Mouse (Mus musculus) gastrocnemius, postnatal 36 days (tissue): ENCODE data around the gene Oscar. TPM values are rescaled to one million over a fixed set of nuclear protein-coding genes. Genes with fewer than 3 reads are reported as not detected.
"Not testable (repeated sequence)": the region's sequence is repeated elsewhere in the genome, so short reads cannot be mapped to it uniquely, and the experiment has no call there.

Experiments used
- DNase-seq, 2 experiments: peaks; one replicate each; pipeline ENCODE4 v3.0.0; 2022
- intact Hi-C: fragments of 180-260 bp; cut with DNase I; formaldehyde crosslinking; loops from one replicate; pipeline ENCODE4 v1.15.1; 2025
- total RNA-seq, 2 experiments: library from RNA; stranded (reverse); gene quantifications; 2 replicates each; pipeline ENCODE4 v1.2.3; 2021

Gene Oscar
- total RNA-seq, 2 experiments from 2014 or later: not detected

DNA sequence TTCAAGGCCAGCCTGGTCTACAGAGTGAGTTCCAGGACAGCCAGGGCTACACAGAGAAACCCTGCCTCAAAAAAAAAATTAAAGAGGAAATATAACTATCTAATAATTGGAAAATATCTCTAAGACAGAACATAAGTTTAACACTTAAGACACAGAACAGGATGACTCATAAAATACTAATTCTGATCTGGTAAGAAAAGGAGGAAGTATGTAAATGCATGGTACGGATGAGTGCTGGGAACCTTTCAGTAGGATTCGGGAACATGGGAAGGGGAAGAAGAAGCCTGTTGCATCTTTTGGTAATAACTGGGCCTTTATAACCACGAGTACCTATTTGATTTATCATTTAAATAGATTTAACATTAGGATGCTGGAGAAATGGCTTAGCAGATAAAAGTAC is 1.9 kb downstream of the Oscar start:
- intact Hi-C loops: no loop called here
- no peak for DNase-seq

DNA sequence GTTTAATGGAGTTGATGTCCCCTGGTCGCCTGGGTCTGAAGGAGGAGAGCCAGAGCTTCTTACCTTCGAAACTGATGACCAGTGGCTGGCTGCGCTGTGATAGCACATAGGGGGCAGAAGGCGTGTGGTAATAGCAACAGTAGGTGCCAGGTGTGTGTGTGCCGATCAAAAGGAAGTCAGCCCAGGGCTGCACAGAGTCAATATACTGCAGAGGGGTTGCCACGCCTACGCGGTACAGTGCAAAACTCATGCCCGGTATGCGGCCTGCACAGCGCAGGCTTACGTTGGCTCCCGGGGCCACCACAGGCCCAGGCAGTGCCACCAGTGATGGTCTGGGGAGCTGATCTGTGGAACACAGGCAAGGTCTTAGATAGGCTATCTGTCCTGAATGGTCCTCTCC is 5.0 kb downstream of the Oscar start:
- intact Hi-C loops: no loop called here
- no peak for DNase-seq

DNA sequence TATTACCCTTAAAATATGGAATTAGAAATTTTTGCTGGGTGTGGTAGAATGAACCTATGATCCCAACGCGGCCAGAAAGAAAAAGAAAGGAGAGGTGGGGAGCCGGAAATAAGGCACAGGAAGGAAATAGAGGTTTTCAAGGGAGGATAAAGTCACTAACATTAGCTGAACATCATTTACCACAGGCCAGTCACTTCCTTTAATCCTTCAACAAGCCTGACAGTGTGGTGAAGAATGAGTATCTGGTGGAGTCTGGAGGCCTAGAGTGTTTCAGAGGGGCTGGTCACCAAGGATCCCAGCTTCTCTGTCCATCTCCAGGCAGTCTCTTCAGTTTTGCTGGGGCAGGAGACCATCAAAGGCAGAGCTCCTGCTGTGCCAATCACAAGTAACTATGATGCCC is 5.5 kb downstream of the Oscar start:
- DNase-seq: no peak
- intact Hi-C loops: no loop called here

DNA sequence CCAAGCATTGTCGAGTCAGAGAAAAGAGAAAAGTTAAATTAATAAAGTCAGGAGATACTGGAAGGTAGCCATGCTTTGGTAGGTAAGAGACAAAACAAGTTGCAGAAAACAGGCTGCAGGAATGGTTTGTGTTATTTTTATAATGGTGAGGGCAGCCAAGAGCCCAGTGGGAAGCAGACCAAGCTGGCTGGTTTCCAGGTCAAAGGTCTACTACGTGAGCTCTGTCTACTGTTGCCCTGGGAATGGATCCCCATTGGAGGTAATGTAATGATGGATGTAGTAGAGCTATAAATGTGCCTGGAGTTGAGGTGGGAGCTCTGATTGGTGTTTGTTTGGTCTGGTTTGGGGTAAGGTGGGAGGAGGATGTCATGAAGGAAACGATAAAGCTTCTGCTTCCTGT is 6.9 kb downstream of the Oscar start:
- intact Hi-C loops: no loop called here
- peak in 1 of 2 experiments; percentile 21 for DNase-seq

DNA sequence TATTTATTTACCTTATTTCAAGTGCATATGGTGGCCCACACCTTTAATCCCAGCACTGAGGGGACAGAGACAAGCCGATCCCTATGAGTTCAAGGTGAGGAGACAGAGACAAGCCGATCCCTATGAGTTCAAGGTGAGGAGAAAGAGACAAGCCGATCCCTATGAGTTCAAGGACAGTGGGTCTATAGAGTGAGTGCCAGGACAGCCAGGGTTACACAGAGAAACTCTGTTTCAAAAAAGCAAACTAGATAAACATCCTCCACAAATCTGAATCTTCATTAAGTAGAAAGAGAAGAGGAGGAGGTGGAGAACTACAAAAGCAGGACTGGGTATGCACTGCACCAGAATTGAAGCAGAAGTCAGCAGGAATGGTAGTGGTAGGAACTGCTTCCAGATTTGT is 7.3 kb downstream of the Oscar start:
- intact Hi-C loops: no loop called here
- no peak for DNase-seq

DNA sequence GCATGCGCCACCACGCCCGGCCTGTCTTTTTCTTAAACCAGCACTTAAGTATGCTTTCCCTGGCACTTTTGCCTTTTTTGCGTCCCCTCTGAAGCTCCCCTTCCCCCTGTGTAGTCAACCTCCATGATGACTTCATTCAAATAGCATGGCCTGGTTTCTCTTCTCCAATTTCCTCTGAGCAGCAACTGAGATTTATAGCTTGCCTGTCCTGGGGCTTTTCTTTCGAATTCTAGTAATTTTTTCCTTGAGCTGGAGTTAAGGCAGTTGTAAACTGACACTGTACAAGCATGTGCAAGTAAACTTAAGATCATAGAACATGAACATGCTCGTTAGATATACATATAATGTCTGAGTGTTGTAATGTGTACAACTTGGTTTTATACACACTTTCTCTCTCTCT is 8.6 kb downstream of the Oscar start:
- intact Hi-C loops: no loop called here
- DNase-seq: no peak

DNA sequence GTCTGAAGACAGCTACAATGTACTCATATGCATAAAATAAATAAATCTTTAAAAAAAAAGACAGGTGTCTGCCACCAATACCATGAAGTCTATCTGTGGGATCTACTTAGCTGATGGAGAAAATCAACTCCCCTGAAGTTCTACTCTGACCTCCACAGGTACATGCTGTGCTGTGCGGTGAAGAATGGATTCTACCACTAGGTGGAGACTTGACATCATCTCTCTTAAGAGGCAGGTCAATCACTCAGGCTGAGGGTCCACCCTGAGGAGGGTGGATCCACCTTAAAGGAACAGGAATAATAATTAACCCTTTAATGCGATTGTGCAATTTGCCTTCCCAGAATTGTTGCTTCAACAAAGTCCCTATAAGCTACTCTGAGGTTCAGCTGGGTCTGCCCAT is 9.2 kb downstream of the Oscar start:
- intact Hi-C loops: no loop called here
- DNase-seq: no peak

DNA sequence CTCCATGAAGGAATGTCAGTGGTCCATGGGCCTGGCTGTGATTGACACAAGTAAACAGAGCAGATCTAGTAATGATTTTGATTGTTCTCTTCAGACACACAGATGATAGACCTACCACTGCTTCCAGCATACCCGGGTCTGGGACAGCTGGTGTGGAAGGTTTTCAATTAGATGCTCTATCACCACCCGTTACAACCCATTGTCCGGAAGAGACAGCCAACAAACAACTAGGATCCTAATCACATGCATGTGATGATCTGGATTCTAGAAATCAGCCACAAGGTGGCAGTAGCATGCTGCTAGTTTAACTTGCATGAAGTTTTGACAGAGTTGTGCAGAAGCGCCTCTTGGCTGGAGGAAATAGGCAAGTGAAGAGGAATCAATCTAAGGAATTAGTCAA is 14.8 kb downstream of the Oscar start:
- DNase-seq: peak in 1 of 2 experiments; percentile 19
- intact Hi-C loops: no loop called here

DNA sequence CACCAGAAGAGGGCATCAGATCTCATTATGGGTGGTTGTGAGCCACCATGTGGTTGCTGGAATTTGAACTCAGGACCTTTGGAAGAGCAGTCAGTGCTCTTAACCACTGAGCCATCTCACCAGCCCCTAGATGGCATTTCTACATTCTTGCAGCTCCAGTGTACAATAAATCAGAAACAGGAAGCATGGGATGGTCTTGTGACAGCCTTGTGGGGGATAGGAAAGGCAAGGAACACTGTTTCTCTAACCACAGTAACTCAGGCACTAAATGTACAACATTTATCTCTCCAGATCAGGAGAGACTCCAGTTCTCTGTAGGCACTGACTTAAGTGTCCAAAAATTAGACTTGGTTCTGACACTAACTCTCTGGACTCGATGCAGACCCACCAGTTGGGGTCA is 18.2 kb downstream of the Oscar start:
- DNase-seq, intact Hi-C loops: not testable (repeated sequence)

DNA sequence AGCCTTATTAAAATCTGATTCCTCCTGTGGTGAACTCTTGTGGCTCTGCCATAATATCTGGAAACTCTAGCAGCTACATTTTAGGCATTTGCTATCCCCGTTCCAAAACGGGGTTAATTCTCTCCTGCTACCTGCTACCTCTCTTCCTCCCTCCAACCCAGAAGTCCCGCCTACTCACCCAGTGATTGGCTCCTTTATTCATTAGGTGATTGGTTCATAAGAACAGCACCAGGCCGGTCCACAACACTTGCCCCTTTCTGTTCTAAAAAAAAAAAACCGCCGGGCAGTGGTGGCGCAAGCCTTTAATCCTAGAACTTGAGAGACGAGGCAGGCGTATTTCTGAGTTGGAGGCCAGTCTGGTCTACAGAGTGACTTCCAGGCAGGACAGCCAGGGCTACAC is 20.8 kb downstream of the Oscar start:
- no peak for DNase-seq
- intact Hi-C loops: no loop called here

DNA sequence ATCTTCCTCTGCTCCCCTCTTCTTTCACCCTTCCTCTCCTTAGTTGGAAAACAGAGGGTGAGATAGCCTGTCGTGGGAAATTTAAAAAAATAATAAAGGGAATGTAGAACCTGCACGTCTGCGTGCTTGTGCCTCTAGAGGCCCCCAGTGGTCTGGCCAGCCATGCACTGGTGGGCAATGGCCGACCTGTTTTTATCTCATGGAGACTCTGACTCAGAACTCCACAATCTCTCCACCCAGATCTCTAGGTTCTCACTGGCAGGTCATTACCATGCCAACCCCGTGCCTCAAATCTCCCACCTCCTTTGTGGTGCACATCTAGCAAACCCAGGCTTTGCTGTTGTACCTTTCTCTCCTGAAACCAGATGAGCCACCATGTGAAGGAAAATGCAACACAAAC is 21.3 kb downstream of the Oscar start:
- intact Hi-C loops: no loop called here
- no peak for DNase-seq

DNA sequence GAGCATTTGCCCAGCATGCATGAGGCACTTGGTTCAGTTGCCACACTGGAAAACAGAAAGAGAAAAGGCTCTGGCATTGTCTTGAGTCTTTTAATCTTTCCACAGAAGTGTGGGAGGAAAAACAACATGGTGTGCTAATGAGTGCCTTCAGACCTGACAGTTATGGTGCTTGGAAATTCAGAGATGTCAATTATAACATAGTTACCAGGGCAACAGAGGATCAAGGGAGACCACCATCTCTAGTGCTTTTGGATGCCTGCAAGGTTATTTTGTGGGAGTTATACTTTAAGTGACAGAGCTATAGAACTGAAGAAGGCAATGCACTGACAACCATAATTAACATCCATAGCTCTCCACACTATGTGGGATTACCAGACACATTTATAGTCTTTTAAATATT is 22.1 kb downstream of the Oscar start:
- intact Hi-C loops: no loop called here
- no peak for DNase-seq

DNA sequence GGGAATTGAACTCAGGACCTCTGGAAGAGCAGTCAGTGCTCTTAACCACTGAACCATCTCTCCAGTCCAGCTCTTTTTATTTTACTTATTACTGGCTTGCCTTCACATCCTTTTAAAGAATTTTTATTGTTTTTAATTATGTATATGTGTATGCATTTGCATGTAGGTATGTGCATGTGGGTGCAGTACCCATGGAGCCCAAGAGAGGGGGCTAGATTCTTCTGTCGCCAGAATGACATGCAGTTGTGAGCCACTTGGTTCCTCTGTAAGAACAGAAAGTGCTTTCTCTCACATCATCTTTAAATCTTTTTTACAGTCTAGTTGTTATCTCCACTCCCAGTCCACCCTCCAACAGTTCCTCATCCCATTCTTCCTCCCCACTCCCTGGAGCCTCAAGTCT is 24.4 kb downstream of the Oscar start:
- no peak for DNase-seq
- intact Hi-C loops: no loop called here

DNA sequence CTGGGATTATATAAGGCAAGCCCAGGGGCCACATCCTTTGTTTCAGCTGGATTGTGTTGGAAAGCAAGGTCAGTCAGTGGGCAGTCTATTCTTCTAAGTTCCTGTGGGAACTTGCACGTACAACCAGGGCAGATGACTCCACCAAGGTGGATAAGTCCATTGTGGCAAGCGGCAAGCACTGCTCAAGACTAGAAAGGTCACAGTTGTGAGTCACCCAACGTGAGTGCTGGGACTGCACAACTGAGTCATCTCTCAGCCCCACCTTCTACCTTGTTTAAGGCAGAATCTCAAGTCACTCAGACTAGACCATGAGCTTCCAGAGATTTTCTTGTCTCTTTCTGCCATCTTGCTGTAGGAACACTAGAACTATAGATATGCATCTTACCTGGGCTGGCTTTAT is 25.4 kb downstream of the Oscar start:
- intact Hi-C loops: no loop called here
- DNase-seq: no peak

DNA sequence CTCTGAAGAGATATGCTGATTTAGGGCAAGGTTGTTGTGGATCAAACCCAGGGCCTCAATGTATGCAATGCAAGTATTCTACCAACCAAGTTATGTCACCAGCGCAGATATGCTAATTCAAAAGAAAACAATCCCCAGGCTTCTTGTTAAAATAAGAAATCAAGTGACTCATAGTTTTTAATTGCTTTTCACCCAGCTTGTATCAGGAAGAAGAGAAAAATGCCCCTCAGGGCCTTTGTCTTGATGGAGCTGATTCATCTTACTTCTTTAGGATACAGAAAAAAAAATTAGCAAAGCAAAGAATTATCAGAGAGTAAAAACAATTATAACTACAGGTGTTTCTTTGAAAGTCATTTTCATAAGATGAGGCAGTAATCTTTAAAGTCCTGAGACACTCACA is 28.7 kb downstream of the Oscar start:
- DNase-seq: no peak
- intact Hi-C loops: no loop called here

DNA sequence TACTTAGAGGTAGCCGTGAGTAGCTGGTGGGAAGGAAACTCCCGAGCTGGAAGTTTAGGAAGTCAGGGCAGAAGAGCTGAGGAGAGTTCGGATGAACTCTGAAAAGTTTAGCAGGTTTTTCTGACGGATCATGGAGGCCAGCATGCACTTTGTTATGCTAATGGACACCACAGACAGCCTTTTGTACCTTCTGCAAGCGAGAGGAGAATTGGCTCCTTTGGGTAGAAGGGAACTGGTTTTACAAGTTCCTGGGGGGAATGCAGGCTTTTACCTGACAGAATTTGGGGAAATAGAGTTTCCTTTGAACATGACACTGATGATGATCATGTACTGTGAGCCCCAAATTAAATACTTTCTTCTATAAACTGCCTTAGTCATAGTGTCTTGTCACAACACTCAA is 29.7 kb downstream of the Oscar start:
- no peak for DNase-seq
- intact Hi-C loops: no loop called here

DNA sequence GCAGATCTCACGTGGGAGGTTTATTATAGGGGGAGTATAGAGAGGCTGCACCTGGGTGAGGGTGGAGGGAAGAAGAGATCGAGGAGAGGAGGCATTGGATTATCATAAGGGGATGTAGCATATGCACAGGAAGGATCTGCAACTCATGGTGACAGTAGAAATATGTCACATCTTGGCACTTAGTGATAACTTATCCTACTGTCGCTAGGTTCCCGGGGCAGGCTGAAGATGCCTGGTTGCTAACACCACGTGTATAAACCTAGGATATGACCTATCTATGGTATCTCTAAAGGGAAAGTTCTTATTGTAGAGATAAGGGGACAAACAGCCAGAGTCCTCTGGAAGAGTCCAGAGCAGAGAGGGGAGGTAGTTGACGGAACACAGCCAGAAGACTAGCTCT is 30.2 kb downstream of the Oscar start:
- intact Hi-C loops: no loop called here
- no peak for DNase-seq

DNA sequence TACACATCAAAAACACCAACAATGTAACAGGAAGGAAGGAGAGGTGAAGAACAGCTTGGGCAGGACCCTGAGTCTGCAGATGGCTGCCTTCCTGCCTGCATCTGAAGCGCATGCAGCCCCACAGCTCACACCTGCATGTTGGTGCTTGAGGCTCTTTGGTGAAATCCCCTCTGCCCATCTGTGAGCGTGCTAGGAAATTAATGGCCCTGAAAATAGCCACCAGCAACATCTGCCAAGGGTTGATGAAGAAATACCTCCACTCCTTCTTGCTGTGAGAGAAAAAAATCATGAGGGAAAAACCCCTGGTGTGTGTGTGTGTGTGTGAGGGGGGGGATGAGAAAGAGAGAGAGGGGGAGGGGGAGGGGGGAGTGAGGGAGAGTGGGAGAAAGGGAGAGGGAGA is 35.9 kb downstream of the Oscar start:
- intact Hi-C loops: no loop called here

DNA sequence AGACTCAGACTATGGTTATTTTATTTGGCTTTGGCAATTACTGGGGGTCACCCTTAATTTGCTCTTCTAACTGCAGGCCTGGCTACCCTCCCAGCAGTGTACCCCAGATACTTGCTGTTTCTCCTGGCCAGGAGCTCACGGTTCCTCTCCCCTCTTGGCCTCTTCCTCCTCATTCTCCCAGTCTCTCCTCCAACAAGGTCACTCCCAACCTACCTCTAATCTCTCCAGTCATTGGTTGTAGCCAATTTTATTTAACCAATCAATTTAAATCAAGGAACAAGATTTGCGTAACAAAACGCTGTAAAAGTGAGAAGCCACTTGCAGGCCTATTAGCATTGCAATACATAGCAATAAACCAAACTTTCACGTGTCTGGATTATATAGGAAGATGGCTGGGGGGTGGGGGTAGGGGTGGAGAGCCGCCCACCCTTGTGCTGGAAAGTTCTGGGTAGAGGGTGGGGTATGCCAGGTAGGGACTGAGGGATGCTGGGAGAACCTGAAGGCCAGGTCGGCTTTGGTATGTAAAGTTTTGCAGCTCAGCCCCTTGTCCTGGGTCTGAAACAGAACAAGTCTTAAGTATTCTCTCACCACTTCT is 36.9 kb downstream of the Oscar start:
- intact Hi-C loops: no loop called here
- DNase-seq: no peak

More for the DNA sequence above, 35.9 kb downstream of the Oscar start:
- DNase-seq: no peak

DNA sequence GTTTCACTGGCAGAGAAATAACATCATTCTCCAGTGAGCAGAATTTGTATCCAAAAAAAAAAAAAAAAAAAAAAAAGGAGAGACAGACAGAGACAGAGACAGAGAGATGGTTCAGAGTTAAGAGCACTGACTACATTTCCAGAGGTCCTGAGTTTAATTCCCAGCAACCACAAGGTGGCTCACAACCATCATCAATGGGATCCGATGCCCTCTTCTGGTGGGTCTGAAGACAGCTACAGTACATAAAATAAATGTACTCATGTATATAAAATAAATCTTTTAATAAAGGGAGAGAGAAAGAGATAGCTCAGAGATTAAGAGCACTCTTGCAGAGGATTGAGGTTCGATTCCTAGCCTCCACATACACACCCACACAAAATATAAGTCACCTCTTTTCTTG is 37.8 kb downstream of the Oscar start:
- intact Hi-C loops: no loop called here
- no peak for DNase-seq

DNA sequence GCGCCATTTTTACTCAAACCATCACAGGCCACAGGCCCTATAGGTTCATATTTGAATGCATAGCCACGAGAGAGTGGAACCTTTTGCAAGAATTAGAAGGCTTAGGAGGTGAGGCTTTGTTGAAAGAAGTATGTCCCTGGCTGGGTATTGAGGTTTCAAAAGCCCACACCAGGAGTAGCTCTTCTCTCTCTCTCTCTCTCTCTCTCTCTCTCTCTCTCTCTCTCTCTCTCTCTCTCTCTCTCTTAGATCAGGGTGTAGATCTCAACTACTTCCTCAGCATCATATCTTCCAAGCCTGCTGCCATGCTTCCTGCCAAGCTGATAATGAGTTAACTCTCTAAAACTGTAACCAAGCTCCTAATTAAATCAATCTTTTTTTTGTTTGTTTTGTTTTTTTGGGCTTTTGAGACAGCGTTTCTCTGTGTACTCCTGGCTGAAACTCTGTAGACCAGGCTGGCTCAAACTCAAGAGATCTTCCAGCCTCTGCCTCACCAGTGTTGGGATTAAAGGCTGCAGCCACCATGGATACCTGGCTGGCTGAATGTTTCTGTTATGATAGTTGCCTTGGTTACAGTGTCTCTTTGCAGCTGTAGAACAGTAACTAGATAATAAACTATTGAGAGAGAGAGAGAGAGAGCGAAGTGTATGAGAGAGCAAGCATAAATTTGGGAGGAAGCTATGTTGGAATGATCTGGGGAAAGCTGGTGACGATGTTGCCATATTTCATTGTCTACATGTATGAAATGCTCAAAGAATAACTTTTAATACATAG is 39.4 kb downstream of the Oscar start:
- DNase-seq: no peak
- intact Hi-C loops: no loop called here

DNA sequence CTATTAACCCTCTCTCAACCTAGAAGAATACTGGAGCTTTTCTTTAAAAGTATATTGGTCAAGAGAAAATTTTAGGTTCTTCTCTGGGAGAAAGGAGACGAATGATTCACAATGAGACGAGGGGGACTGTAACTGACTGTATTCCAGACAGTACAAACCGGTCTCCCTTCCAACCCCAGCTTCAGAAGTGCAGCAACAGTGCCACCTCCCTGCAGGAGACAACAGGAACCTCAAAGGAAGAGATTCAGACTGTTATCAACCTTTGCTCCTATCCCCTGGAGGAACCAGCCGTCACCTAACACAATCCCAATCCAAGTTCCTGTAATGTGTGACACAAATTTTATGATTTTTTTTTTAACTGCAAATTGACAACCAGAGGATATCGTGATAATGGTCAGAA is 41.7 kb downstream of the Oscar start:
- DNase-seq: no peak
- intact Hi-C loops: no loop called here

DNA sequence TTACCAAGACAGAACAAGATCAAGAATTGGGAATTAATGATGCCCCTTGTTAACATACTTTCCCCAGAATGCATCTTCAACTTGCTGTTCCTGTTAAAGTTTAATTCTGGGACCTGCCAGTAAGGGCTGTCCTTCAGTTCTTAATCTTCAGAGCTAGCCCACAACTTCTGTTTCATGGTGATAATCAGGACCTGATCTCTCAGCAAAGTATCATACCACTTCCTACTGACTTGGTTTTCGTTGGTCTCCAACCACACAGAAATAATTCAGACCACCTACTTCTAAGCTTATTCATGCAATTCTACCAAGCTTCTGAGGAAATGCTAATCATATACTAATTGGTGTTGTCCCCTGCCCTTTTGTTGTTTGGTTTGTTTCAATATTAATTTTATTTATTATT is 44.1 kb downstream of the Oscar start:
- DNase-seq: no peak
- intact Hi-C loops: no loop called here
